Mouse (Mus musculus): ENCODE results near the gene Gimap8. TPM values are rescaled to one million over a fixed set of nuclear protein-coding genes. Genes with fewer than 3 reads are reported as not detected.

Gimap8 gene
- polyA plus RNA-seq, 1 experiment from 2014 or later, result 0.42 TPM

DNA sequence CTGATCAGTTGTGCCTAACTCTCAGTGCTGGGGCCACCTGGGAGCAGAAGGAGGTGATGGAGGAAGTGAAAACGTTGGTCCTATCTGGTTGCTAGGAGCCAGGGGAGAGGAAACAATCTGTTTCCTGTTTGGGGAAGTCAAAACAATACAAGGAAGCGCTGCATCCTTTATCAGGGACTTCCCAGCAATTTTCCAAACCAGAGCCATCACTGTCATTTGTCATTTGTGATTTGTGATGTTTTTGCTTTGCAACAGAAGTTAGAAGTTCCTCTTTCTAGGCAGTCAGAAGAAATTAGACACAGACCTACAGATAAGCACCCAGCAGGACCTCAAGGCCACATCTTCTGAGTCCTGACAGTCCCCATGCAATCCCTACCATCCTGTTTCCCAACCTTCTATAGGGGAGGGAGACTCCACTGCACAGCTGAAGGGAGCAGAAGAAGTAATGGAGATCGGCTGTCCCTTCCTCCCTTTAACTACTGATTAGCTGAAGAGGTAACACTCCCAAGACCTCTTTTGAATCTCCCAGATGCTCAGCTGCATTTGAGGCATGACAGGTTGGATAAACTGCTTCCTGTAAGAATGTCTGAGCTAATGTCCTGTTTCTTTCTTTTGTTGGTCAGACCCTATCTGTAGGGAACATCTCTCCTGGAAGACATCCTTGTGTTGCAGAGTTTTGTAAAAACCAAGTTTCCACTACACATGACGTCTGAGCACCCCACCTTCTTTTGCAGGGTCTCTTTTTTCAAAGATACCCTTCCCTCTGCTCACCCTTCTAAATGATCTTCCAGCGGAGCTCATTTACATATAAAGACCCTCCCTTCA lies 53.4 kb downstream of the Gimap8 start:
- Histone ChIP-seq H3K4me2 (replicated peaks) (no peak overlapping the region), H3K9me3 (no peaks in the 10 kb centered on the region), H3K4me3 (no peak overlapping the region), H3K27ac (replicated peaks) (no peak overlapping the region), H3K4me1 (no peaks in the 10 kb centered on the region), H3K36me3 (no peaks in the 10 kb centered on the region), H3K27me3 (no peaks in the 10 kb centered on the region), H3K9ac (replicated peaks) (no peak overlapping the region)
- WGBS, result 64% methylated on average over 5 of the region's 5 CpGs
- ATAC-seq (replicated peaks), result no peak

DNA sequence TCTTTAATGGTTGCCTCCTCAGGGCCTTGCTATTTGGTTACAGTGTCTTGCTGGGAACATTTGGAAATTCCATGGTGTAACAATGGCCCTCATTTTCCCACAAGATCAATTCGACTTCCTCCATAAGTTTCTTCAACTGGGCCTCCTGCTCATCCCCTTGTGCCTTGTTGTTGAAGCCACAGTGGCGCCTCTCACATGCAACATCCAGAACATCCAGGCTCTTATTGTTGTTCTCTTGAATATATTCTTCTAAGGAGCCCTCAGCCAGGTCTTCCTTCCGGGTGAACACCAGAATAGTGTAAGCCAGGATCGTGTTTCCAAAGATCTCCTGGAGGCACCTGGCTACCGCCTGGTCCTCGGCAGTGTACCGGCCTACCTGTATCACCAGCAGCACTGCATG lies 55.1 kb downstream of the Gimap8 start:
- Histone ChIP-seq H3K4me2 (replicated peaks) (no peak overlapping the region), H3K9me3 (no peaks in the 10 kb centered on the region), H3K27ac (replicated peaks) (no peak overlapping the region), H3K4me3 (no peak overlapping the region), H3K36me3 (no peaks in the 10 kb centered on the region), H3K4me1 (no peaks in the 10 kb centered on the region), H3K9ac (replicated peaks) (no peak overlapping the region), H3K27me3 (no peaks in the 10 kb centered on the region)
- ATAC-seq (replicated peaks), result no peak
- WGBS, result 86% methylated on average over 7 of the region's 7 CpGs

DNA sequence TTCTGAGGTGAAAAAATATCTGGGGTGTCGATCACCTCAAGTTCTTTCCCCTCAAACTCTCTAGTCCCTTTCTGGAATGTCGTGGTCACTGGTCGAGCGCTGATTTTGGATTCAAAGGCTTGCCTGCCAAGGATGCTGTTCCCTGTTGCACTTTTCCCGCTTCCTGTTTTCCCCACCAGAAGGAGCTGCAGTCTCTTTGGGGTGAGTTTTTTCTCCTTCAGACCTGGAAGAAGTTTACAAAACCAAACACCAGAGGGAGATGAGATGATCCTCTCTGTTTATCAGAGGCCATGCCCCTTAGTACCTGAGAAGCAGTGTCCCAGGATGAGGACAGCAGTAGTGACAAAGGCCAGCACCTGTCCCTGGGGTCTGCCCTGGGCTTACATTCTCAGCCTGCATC lies 55.6 kb downstream of the Gimap8 start:
- H3K27ac ChIP-seq (replicated peaks), result no peak overlapping the region
- H3K4me1 ChIP-seq, result no peaks in the 10 kb centered on the region
- H3K9me3 ChIP-seq, result no peaks in the 10 kb centered on the region
- no peak overlapping the region for H3K4me3 ChIP-seq
- H3K36me3 ChIP-seq, result no peaks in the 10 kb centered on the region
- no peaks in the 10 kb centered on the region for H3K27me3 ChIP-seq
- WGBS, result 71% methylated on average over 5 of the region's 5 CpGs
- H3K4me2 ChIP-seq (replicated peaks), result no peak overlapping the region
- no peak for ATAC-seq (replicated peaks)
- no peak overlapping the region for H3K9ac ChIP-seq (replicated peaks)

DNA sequence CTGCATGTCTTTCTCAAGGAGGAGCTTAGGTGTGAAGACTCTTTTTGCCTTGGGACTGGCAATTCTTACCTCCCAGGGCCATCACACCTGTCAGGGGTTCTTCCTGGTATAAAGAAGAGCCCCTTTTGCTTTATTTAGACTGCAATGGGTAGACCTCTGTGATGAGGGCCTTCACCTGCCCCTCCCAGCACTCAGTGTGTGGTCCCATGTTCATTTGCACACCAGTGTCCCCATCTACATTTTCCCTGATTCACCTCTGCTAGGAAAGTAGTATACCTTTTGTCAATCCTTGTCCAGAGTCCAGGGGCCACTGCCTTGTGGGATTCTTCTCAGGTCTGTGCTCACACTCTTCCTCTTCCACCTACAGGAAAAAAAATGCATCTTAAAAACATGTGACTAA lies 57.1 kb downstream of the Gimap8 start:
- Histone ChIP-seq H3K27ac (replicated peaks) (no peak overlapping the region), H3K36me3 (no peaks in the 10 kb centered on the region), H3K9me3 (no peaks in the 10 kb centered on the region), H3K4me3 (no peak overlapping the region), H3K27me3 (no peaks in the 10 kb centered on the region), H3K4me1 (no peaks in the 10 kb centered on the region), H3K9ac (replicated peaks) (no peak overlapping the region), H3K4me2 (replicated peaks) (no peak overlapping the region)
- ATAC-seq (replicated peaks), result no peak

DNA sequence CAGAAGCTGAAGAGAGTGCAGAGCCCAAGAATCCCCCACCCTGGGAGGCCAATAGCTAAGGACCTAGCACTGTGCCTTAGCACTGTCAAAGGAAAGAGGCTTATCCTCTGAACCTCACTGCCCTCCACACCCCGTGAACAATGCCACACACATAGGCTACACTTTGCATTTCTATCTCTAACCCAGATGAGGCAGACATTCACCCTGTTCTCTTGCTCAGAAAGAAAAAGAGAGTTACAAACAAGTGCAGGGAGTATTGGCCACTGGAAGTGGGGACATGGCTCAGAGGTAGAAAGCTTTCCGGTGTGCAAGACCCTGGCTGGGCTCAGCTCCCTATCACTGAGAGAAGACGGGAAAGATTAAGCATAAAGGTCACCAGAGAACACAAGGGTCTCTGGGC lies 59.1 kb downstream of the Gimap8 start:
- WGBS, result 52% methylated on average over 3 of the region's 3 CpGs
- ATAC-seq (replicated peaks), result no peak

More for the DNA sequence above, 59.1 kb downstream of the Gimap8 start:
- Histone ChIP-seq H3K27me3 (no peaks in the 10 kb centered on the region), H3K9ac (replicated peaks) (no peak overlapping the region), H3K4me3 (no peak overlapping the region), H3K4me2 (replicated peaks) (no peak overlapping the region), H3K9me3 (no peaks in the 10 kb centered on the region), H3K27ac (replicated peaks) (no peak overlapping the region), H3K36me3 (no peaks in the 10 kb centered on the region), H3K4me1 (no peaks in the 10 kb centered on the region)

Other genes with a start within 250 kb of the Gimap8 start
- 30.0 and 34.2 TPM in 2 replicates for gene Zfp467, start 201.4 kb upstream of the Gimap8 start, polyA plus RNA-seq (2015; fragmentation: Nextera tagmentation; extraction: Ambion mirVana)
- gene Sspo, start 199.0 kb upstream of the Gimap8 start, polyA plus RNA-seq (2015; fragmentation: Nextera tagmentation; extraction: Ambion mirVana), result 0.13 and 0.70 TPM in 2 replicates
- gene Atp6v0e2, start 109.6 kb upstream of the Gimap8 start, polyA plus RNA-seq (2015; fragmentation: Nextera tagmentation; extraction: Ambion mirVana), result 199 and 211 TPM in 2 replicates
- 15.4 and 18.0 TPM in 2 replicates for gene Lrrc61, start 92.4 kb upstream of the Gimap8 start, polyA plus RNA-seq (2015; fragmentation: Nextera tagmentation; extraction: Ambion mirVana)
- gene Rarres2, start 74.4 kb upstream of the Gimap8 start, polyA plus RNA-seq (2015; fragmentation: Nextera tagmentation; extraction: Ambion mirVana), result 3.0 and 3.4 TPM in 2 replicates
- not detected in 2 replicates for gene Gm45021, start 57.6 kb upstream of the Gimap8 start, polyA plus RNA-seq (2015; fragmentation: Nextera tagmentation; extraction: Ambion mirVana)
- 34.9 and 35.8 TPM in 2 replicates for gene Repin1, start 53.4 kb upstream of the Gimap8 start, polyA plus RNA-seq (2015; fragmentation: Nextera tagmentation; extraction: Ambion mirVana)
- gene Gm44965, start 53.3 kb upstream of the Gimap8 start, polyA plus RNA-seq (2015; fragmentation: Nextera tagmentation; extraction: Ambion mirVana), result not detected in 2 replicates
- gene Zfp775, start 45.2 kb upstream of the Gimap8 start, polyA plus RNA-seq (2015; fragmentation: Nextera tagmentation; extraction: Ambion mirVana), result 15.8 and 20.5 TPM in 2 replicates
- 10.1 and 11.2 TPM in 2 replicates for gene AI854703, start 20.5 kb upstream of the Gimap8 start, polyA plus RNA-seq (2015; fragmentation: Nextera tagmentation; extraction: Ambion mirVana)
- gene Gimap9, start 28.9 kb downstream of the Gimap8 start, polyA plus RNA-seq (2015; fragmentation: Nextera tagmentation; extraction: Ambion mirVana), result 1.1 and 1.8 TPM in 2 replicates
- gene Gimap4, start 37.3 kb downstream of the Gimap8 start, polyA plus RNA-seq (2015; fragmentation: Nextera tagmentation; extraction: Ambion mirVana), result 1.1 TPM in 2 replicates
- gene Gimap6, start 61.0 kb downstream of the Gimap8 start, polyA plus RNA-seq (2015; fragmentation: Nextera tagmentation; extraction: Ambion mirVana), result 5.7 and 5.8 TPM in 2 replicates
- gene Gm28053, start 71.4 kb downstream of the Gimap8 start, polyA plus RNA-seq (2015; fragmentation: Nextera tagmentation; extraction: Ambion mirVana), result 1.2 TPM in 1 of 2 replicates, not detected in the other
- gene Gimap7, start 71.4 kb downstream of the Gimap8 start, polyA plus RNA-seq (2015; fragmentation: Nextera tagmentation; extraction: Ambion mirVana), result not detected in 2 replicates
- 4.1 and 4.6 TPM in 2 replicates for gene Gimap1, start 91.8 kb downstream of the Gimap8 start, polyA plus RNA-seq (2015; fragmentation: Nextera tagmentation; extraction: Ambion mirVana)
- 0.86 and 1.2 TPM in 2 replicates for gene Gimap5, start 99.0 kb downstream of the Gimap8 start, polyA plus RNA-seq (2015; fragmentation: Nextera tagmentation; extraction: Ambion mirVana)
- not detected in 2 replicates for gene Gimap3, start 123.6 kb downstream of the Gimap8 start, polyA plus RNA-seq (2015; fragmentation: Nextera tagmentation; extraction: Ambion mirVana)
- 11.1 and 11.2 TPM in 2 replicates for gene Tmem176a, start 193.7 kb downstream of the Gimap8 start, polyA plus RNA-seq (2015; fragmentation: Nextera tagmentation; extraction: Ambion mirVana)
- gene Tmem176b, start 194.3 kb downstream of the Gimap8 start, polyA plus RNA-seq (2015; fragmentation: Nextera tagmentation; extraction: Ambion mirVana), result 85.0 and 90.2 TPM in 2 replicates
- gene Aoc1, start 225.7 kb downstream of the Gimap8 start, polyA plus RNA-seq (2015; fragmentation: Nextera tagmentation; extraction: Ambion mirVana), result not detected in 2 replicates